Mouse (Mus musculus) yolk sac, embryonic 10.5 days (tissue): ENCODE measurements around the gene Gnl2.

Experiments used
- DNase-seq: peaks from one replicate; pipeline ENCODE4 v3.0.0-alpha.2; 2017; ENCODE audit warnings: low spot score

Gnl2 gene

DNA sequence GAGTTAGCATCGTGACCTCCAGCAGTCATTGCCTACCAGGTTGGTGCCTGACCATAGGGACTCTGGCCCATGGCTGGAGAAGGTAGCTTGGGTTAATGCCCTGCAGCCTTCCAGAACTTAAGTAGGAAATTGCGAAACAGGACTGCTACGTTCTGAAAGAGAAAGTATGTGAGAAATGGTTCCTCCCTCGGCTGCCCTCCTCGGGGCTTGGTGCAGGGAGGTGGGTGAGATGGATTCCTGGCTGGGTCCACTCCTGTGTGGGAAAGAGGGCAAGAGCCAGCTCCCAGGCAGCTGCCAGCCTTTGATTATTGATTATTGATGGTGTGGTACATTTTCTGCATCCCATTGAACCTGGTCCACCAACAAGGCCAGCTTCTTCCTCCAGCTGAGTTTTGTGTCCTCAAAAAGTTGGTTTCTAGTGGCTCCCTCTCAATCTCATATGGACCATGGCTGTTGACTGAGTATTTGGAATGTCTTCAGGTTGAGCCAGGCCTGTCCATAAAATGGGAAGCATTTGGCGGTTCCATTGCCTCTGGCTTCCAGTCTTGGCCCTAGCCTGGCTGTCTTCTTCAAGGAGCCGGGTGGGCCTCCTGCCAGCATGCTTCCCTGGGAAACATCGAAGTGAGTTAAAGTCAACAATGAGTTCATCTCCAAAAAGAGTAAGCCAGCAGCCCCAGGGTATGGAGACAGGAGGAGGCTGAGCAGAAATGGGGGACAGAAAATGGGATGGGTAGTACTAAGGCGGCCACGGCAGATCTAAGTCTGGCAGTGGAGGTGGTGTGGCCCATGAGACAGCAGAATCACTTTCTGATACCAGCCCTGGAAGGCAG is at the start of gene Gnl2:
TSS of gene Gnl2 (plus strand) at position 780 of the 830 bp plus-strand sequence.
- DNase-seq, result no peak

DNA sequence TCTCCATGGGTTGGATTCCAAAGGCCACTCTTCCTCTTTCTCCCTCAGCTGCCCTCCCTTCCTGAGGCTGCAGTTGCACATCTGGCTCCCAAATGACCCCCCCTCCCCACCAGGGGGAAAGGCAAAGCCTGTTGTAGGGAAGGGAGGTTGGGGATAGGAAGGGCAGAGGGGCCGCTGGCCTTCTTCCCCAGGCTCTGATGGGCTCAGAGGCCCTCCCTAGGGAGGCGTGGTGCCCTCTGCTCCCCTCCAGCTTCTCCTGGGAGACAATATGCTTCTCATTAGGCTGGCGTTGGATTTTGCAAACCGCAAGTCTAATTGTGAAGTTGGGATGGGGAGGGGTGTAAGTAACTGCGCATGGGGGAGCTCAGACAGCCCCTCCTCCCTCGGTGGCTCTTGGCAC is 47.7 kb upstream of the Gnl2 start:
- no peak for DNase-seq

DNA sequence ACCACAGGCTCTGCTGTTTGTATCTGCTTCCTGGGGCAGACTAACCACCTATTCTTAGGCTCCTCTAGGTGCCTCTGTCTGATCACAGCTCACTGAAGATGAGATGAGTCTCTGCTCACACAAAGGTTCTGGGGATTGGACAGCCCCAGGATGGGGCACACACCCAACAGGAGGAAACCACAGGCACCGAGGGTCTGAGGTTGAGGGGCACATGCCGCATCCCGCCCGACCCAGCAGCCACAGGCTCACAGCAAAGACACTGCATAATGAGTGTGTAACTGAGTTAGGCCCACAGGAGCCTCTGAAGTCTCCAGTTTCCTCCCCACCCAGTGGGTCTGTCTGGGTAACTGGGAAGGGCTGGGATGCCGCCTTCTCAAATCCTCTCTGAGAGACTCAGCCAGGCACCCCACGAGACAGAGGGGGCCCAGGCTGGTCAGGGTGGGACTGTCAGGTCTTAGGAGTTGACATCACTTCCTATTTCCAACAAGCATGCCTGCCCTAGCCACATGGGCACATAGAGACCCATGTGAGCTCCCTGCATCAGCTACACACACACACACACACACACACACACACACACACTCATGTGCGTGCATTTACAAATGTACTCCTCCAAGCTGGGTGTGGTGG is 47.1 kb upstream of the Gnl2 start:
- DNase-seq, result no peak

DNA sequence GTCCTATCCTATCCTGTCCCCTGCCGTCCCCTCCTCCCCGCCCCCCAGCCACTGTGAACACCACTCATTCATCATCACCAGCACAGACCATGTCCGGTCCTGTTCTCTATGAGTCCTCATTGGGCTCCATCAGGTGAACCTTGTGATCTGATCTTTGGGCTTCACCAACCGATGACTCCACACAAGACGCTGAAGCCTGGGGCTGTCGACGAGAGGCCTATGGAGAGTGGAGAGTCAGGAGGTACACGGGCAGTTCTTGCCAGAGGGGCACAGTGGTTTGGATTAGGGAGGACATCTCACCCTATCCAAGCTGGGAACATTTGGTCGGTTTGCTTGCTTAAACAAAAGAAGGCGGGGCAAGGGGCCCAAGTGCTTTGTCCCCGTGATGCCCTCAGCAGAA is 46.2 kb upstream of the Gnl2 start:
- DNase-seq, result no peak

DNA sequence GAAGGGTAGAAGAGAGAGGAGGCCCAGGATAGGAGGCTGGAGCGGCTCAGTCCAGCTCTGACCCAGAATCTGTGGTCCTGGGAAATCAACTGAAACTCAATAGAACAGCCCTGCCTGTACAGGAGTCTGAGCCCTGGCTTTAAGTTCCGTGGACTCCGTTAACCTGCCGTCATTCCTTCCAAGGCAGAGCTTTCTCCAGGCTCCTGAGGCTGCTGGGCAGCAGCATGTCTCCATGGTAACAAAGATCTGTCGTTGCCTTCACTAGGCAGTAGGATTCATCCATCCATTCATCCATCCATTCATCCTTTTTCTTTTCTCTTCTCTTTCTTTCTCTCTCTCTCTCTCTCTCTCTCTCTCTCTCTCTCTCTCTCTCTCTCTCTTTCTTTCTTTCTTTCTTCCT is 45.7 kb upstream of the Gnl2 start:
- no peak for DNase-seq

DNA sequence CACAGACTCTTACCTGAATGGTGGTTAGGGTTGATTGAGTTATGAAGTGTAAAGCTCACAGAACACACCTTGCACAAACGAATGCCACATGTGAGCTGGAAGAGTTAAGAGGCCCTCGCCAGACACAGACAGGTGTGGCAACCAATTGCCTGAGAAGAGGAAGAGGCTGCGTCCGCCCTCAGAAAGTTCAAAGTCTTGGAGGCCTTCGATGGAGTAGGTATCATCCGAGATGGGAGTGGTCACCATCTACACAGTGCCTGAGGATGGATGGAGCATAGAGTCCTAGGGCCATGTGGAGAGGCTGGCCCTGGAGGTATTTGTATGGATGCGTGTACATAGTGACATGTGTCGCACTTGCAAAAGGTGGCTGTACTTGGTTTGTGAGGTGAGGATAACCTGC is 45.3 kb upstream of the Gnl2 start:
- DNase-seq, result no peak

DNA sequence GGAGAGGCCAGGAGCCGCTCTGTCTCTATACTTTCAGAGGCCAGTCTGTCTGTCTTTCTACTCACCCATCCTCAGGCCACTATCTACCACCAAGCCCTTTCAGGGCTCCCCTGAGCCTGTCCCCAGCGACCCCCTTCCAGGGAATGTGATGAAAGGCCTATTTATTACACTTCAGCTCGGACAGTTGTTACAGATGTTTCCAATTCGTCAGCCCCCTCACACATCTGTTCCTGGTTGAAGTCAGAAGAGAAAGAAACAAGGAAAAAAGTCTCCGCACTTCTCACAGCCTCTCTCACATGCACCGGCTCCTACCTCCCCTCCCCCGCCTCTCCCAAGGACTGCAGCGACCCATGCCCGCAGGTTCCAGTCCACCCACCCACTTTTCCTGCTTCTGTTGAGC is 44.1 kb upstream of the Gnl2 start:
- no peak for DNase-seq

DNA sequence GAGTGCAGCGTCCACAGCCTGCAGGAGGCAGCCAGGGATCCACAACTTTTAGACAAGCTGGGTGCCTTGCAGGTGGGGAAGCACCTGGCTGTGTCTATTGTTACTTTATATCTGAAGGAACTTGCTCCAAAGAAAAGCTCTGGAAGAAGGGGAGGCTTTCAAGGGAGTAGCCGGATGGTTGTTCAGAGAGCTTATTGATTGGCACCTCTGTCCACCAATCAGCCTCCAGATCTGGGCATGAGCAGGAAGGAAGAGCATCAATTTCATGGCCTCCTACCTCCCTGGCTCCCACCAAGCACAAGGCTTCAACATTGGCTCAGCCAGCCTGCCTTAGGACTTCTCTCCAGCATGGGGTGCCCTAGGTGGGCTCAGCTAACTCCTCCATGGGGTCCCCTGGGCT is 43.1 kb upstream of the Gnl2 start:
- DNase-seq, result no peak

DNA sequence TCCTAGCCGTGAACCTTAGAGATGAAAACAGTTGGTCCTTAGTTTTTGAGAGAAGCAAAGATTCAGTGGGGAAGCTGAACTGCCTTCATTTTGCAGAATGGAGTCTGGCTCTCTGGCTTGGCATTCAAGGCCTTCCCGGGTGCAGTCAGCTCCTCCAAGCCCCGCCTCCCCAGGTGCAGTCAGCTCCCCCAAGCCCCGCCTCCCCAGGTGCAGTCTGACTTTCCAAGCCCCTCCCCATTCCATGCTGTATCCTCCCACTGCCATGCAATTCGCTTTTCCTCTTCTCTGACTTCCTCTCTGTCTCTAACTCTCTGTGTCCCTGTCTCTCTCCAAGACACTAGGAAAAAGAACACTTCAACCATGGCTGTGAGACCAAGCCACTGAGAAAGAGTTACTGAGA is 38.2 kb upstream of the Gnl2 start:
- DNase-seq, result peak; percentile 31

DNA sequence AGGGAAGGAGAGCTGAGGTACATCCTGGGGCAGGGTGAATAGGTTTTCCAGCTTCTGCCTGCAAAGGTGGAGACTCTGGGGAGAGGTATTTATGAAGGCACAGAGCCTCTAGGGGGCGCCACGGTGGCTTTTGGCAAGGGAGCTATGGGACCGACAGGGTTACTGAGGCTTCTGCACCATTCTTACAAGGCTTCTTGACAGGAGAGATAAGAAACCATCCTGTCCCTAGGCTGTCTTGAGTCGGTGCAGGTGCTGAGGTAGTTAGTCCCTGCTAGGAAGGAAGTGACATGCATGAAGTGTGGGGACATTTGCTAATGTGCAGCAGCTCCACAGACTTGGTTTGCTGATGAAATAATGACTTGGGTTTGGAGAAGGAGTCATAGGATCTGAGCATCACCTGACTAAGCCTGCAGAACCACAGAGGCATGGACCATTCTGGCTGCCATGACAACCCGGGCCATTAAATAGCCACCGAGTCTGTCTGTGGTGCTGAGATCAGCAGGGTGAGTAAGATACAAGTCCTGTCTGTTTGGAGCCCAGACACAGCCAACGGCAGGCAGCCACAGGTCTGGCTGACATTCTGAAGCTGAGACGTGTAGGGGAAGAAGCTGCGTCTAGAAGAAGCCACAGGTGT is 32.4 kb upstream of the Gnl2 start:
- DNase-seq, result no peak

DNA sequence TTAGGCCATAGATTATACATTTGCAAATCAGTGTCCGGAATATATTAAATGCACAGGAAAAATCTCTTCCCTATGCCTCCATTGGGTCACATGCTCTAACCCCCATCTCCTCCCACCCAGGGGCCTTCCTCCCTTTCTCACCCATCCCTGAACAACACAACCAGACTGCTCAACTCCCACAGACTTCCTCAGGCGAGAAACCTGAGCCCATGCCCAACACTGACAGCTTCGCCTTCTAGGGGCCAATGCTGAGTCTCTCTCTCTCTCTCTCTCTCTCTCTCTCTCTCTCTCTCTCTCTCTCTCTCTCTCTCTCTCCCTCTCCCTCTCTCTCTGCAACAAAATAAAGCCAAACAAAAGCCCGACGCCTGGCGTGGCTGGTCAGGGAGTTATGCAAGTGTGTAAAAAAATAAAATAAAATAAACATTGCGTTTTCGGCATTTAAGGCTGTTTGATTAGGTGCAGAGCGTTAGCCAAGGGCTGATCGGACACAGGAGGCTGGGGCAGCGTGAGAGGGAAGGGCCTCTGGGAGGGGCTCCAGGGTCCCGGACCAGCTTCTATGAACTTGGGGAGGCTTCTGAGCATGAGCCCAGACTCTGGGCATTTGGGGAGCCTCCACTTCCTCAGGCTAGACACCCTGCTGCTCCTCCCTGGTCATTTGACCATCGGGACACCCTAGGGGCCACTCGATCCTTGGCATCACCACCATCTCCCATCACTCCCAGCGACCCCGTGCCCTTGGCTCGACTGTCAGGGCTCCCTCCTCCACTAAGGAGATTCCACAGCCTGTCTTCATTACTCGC is 31.3 kb upstream of the Gnl2 start:
- no peak for DNase-seq

DNA sequence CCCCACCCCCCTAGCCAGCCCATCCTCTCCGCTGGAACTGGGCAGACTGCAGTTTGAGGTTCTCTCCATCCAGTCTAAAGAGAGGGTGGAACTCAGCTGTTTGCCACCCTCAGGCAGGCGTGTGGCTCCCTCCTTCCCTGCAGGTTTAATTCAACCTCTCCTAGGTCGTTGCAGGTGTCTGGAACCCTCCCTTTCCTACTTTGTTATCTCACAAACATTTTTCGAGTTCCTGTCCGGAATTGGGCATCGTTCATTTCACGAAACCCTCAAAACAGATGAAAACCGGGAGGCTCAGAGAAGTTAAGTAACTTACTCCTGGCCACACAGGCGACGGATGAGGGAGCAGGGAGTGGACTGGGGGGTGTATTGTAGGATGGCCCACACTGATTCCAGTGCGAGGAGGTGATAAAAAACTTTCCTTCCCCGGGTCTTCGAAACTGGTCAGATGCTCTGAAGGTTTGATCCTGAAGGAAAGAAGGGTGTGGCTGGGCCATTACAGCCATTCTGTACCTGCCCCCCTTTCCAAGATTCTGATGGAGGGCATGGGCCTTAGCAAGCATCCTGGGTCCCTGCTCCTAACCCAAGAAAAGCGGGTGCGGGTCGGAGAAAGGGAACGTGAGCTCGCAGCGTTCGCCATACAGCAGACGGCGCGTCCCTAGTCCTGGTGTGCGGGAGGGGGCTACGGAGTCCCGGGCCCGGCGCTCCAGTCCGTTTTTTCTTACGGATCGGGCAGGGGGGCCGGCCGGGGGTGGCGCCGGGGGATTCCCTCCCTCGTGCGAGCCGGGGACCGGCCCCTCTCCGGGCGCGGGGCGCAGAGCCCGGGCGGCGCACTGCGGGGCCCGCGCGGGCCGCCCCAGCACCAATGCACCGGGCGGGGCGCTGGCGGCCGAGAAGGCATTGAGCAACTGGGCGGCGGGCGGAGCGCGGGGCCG is 30.4 kb upstream of the Gnl2 start, which contains the start of gene Rspo1:
TSS of gene Rspo1 (plus strand) at position 760 of the 932 bp plus-strand sequence.
- peak; percentile 32 for DNase-seq

DNA sequence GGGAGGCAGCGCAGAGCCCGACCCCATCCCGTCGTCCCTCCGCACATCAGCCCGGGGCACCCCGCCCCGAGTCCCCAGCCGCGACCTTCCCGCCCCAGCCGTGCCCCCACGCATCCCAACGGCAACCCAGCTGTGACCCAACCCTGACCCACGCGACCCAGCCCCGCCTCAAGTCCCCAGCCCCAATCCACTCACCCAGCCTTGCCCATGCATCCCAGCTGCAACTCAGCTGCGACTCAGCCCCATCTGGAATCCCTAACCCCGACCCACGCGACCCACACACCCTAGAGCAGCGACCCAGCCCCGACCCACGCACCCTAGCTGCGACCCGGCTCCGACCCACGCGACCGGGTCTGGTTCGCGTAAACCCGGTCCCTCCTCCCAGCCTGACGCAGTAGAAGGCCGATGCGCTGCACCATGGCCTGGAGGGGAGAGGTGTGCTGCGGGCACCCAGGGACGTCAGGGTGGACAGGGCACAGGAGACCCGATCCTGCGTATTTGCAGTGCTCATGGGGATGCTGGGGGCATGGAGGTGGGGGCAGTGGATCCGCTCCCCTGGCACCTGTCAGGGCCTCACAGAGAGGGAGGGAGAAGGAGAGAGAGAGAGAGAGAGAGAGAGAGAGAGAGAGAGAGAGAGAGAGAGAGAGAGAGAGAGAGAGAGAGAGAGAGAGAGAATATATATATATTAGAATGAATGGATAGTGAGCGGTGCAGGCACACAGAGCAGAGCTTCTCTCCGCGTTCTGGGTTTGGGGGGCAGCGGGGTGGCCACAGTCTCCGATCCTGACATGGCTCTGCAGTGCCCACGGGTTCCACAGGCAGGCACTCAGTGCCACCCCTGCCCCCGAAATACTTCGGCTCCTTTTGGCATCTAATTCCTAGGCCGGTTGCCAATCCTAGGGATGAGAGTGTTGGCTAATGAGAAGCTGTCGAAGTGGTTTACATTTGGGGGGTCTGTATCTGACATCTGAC is 29.4 kb upstream of the Gnl2 start:
- DNase-seq, result no peak

DNA sequence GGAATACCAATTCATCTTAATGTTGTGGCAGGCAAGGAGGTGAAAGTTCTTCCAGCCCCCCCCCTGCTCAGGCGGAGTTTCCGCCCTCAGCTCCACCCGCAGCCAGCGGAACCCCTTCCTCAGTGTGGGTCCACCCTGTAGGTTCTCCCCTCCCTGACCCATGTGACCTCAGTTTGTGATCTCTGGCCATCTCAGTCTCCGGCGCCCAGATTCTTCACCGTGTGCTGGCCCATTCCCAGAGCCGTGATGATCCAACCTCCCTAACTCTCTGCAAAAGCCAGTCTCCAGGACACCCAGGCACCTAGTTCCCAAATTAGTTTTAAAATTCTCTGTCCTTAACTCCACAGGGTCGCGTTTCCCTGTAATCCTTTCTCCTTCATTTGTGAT is 28.7 kb upstream of the Gnl2 start:
- no peak for DNase-seq

DNA sequence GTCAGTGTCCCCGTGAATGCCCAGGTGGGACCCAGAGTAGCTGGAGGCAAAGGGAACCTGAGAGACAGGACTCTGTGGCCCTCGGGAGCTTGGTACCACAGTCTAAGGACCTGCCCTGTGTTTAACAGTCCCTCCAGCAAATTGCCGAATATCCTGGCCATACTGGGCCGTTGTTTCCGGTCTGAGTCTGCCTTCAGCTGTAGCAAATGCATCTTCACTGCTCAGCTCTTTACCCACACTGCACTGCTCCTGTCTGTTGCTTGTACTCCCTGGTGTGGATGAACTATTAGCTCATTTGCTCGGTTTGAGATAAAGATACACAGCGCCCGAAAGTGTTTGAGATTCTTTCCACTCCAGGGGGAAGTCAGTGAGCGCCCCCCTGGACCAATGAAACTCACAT is 28.0 kb upstream of the Gnl2 start:
- no peak for DNase-seq

DNA sequence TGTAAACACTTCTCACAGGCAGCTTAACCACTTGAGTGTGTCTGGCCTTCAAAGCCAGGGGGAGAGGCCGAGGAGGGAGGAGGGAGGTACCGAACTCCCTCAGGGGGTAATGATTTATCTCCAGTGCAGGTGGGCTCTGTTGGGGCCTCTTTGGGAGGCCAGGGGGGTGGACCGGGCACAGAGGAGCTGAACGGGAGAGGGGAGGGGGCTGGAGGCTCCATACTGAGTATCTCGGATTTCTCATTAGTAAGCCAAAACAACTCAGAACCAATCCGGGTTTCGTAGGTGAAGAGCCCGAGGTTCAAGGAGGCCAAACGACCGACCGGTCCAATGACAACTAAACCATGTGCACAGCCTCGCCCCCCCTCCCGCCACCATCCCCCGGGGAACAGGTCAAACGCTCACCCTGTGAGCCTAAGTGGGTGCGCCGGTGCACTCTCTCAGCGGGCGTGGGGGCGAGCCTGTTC is 26.6 kb upstream of the Gnl2 start:
- DNase-seq, result peak; percentile 45

DNA sequence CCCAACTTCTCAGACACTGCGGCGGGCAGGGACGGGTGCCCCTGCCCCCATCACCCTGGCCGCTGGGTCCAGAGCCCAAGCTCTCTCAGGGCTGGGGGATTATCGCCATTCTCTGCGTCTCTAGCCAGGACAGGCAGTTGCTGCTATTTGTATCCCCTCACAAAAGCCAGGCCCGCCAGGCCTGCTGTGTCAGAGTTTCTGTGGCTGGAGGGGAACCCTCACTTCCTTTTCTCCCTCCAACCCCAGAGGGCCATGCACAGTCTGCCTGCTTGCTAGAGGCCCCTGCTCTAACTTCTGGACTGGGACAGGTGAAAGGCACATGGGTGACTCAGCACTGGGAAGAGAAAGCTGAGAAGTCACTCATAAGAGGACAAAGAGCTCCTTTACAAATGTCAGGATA is 26.1 kb upstream of the Gnl2 start:
- DNase-seq, result no peak

DNA sequence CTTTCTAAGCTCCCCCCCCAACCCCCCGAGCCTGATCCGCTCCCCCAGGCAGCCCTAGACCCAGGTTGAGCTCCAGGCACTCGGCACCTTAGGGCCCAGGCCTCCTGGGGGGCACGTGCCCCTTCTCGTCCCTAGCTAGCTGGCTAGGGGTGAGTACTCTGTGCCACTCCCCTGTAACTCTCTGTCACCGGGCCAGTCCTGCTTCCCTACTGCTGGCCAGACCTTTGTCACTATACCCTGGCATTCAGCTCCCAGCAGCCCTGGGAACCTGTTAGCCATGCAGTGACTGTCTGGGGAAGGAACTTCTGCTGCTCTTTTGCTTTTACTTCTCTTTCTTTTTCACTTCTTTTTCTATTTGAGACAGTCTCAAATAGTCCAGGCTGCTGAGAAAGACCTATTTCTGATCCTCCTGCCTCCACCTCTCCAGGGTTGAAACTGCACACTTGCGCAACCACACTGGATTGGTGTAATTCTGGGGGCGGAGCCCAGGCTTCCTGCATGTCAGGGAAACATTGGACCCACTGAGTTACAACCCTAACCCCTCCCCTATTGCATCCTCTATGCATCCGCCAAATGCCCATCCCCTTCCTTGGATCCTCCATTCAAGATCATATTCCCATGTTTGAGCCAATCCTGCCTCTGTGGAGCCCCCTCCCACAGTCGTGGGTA is 18.8 kb upstream of the Gnl2 start:
- DNase-seq, result peak; percentile 41

DNA sequence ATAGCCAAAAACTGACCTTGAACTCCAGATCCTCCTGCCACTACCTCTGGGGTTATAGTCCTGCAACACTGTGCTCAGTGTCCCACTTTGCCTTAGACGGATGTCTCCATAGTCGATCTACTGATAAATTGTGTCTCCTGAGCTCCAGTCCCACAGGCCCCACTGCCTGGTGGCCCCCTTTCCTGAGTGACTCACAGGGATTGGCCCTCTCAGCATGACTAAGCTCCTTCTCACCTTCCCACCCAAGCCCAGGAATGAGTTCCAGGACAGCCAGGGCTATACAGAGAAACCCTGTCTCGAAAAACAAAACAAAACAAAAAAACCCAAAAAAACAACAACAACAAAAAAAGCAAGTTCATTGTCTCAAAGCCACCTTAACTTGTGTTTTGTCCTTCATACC is 16.8 kb upstream of the Gnl2 start:
- DNase-seq, result no peak
